Mouse (Mus musculus): ENCODE measurements at regions not wholly inside any gene's neighbourhood (a gene's known extent, or its start where the extent isn't known, plus 50 kb on each side); places are given as distances from the start of the nearest gene placed in this dataset.
A peak's percentile ranks its signal among the peaks of the same experiment; 100 is the strongest.

DNA sequence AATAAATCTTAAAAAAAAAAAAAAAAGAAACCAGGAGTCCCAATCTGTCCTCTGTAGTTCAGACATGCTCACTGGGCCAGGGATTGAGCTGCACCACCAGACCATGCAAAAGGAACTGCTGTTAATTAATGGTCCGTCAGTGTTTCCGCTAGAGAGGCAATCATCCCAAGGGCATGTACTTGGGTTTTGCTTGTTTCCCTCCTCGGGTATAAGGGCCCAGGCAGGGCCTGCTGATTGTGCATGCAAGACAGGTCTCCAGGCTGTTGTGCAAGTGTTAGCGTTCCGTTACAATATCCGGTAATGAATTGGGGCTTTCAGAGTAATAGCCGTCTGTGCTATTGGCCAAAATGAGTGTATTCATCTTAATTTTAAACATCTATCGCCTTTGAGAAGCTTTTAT is 83.1 kb upstream of the Zfp618 start:
- no peak for ATAC-seq (ENCODE audit: poor library complexity, severe bottlenecking)

DNA sequence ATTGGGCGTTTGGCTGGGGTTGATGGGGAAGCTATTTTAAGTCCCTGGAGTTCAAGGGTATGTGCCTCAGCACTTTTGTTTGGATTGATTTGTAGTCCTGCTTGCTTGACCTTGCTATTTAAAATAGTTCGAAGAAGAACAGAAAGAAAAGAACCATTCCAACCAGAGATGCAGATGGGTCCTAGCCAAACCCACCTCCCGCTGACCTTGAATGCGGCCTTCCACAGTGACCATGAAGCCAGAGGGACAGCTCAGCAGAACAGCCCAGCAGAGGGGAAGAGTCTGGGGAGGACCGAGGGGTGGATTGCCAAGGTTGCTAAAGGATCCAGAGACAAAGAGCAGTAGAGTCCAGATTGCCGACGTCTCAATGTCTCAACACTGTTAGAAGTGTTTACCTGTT is 76.6 kb upstream of the Zfp618 start:
- no peak for ATAC-seq (ENCODE audit: poor library complexity, severe bottlenecking)

DNA sequence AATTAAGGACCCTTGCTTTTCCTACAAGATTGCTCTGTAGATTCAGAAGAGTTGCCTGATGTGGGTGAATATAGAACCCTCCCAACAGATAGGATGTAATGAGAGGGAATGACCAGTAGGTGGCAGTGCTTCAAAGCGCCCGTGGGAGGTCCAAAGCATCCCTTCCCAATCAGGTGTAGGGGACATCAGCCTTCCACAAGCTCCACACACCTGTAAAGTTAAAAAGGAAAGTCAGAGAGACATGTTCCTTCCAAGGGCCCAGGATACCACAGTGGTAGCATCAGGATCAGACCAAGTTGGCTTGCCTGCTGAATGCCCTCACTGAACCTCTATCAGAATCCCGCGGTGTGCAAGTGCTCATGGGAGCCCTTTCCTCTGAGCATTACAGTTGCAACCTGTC is 75.7 kb upstream of the Zfp618 start:
- ATAC-seq (ENCODE audit: poor library complexity, severe bottlenecking): peak; percentile 56

DNA sequence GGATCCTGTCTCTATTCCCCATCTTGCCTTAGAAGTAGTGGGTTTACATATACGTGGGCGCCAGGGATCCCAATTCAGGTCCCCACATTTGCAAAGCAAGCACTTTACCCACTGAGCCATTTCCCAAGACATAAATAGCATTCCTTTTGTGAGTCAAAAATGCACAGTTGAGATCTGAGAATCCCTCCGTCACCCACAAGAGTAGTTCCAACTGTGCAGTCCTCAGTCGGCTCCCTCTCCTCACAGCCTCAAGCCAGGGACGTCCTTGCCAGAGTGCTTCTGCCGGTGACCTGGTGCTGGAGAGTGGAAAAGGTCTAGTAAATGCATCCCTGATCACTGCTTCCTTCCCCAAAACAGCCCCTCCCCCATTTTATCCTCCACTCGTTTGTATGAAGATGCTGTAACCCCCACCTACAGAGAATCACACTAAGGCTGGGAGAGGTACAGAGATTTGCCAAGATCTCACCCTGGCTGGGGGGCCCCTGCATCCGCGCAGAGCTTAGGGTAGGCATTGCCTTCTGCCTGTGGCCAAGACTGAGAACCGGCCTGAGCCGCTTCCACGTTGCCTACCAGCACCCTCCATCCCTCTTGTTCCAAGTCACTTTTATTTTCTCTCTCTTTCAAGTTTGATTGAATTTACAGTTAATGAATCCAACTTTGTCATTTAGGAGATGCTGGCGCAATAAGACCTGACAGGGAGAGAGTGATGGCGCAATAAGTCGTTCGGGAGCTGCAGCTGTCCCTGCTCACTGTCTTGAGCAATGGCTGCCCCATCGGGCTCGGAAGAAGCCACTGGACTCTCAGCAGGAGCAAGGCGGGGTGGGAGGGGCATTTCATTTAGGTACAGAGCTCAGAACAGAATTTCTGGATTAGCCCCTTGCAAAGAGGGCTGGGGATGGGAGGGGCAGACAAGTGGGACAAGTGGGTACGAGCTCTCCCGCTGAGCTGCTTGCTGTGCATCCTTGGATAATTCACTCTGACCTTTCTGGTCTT is 74.5 kb upstream of the Zfp618 start:
- ATAC-seq (ENCODE audit: poor library complexity, severe bottlenecking): peak; percentile 88

DNA sequence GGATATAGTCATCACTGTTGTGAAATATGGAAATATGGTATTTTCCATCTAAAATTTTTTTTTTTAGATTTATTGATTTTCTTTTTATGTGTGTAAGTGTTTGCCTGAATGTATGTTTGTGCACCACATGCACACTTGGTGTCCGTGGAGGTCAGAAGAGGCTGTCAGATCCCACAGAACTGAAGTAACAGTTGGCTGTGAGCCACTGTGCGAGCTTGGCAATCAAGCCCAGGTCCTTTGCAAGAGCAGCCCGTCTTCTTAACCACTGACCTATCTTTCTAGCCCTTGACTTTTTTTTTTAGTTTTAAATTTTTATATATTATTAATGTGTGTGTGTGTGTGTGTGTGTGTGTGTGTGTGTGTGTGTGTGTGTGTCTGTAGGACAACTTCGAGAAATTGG is 52.5 kb upstream of the Zfp618 start:
- no peak for ATAC-seq (ENCODE audit: poor library complexity, severe bottlenecking)

Measured in megakaryocyte, adult 5-6 weeks (primary cell).